Mouse (Mus musculus) CD4-positive, CD25-positive, alpha-beta regulatory T cell, adult 2 months (primary cell): ENCODE results near the gene Abca8b.
"Not testable (repeated sequence)": the region's sequence is repeated elsewhere in the genome, so short reads cannot be mapped to it uniquely, and the experiment has no call there.

Experiments
- DNase-seq: peaks from one replicate; pipeline ENCODE4 v3.0.0-alpha.2; 2012; ENCODE audit warnings: low read depth, low spot score

The Abca8b gene

GRCm38 (mm10) chr11:109995624-109996023 lies at the start of gene Abca8b:
TSS of gene Abca8b (minus strand) at chr11:109995845.
- peak; percentile 2 for DNase-seq

- DNase-seq = no peak
These were observed 42.1 kb upstream of the Abca8b start for GRCm38 (mm10) chr11:110037795-110038194.

GRCm38 (mm10) chr11:110028913-110029695 lies 33.5 kb upstream of the Abca8b start:
- no peak for DNase-seq

- DNase-seq = no peak
These were observed 15.3 kb upstream of the Abca8b start for GRCm38 (mm10) chr11:110010836-110011546.

GRCm38 (mm10) chr11:109995013-109995412 lies 632 bp downstream of the Abca8b start:
- DNase-seq = no peak

GRCm38 (mm10) chr11:109994014-109994413 lies 1.6 kb downstream of the Abca8b start:
- no peak for DNase-seq

- DNase-seq = no peak
These were observed 4.4 kb downstream of the Abca8b start for GRCm38 (mm10) chr11:109991270-109991669.

DNA sequence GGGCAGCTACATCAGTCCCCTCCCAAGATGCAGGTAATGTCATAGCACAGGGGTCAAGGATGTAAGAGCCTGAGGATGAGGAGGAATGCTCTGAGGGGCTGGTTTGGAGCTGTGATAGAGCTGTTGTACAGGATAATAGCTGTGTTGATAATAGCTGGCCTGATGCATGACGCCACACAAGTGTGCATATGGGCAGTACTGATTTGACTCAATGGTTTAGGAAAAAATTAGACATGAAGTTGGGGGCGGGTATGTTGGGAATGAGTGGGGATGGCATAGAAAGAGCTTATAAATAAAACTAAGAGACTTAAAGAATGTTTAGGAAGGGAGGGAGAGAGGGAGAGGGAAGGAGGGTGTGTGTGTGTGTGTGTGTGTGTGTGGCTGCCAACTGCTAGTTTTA lies 5.4 kb downstream of the Abca8b start:
- DNase-seq = no peak

GRCm38 (mm10) chr11:109988164-109988563 lies 7.5 kb downstream of the Abca8b start:
- no peak for DNase-seq

DNA sequence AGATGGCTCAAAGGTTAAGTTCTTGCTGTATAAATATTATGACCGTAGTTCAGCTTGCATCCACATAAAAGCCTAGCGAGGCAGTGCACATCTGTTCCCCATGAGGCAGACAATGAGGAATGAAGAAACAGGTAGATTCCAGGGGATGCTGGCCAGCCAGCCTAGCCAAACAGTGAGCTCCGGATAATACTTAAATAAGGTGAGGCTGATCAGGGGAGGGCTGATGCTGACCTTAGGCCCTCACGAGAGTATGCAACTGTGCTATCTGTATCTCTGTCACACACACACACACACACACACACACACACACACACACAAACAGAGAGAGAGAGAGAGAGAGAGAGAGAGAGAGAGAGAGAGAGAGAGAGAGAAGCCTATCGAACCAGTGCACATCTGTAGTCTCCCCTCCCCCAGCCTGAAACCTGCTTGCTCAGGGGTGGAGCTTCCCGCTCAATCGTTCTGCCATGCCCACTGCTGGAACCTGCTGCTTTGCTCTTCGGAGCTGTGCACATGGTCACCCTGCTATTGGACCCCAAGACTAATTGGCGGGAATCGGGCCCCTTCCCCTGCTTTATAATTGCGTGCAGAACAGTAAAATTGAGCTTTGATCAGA lies 8.1 kb downstream of the Abca8b start:
- not testable (repeated sequence) for DNase-seq

DNA sequence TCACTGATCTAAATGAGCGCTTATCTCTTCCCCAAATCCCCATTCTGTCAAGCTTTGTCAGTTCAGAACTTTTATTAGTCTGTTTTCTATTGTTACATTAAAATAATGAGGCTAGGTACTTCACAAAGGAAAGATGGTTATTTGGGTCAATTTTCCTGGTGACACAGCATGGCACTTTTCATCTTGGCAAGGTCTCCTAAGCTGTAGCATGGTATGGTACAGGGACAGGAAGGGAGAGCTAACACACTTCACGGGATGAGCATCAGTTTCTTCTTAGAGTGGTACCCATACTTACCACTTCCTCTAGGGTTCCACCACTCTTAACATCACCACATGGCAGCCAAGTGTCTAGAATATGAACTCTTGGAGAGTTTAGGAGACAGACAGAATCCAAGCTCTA lies 13.8 kb downstream of the Abca8b start:
- DNase-seq = no peak

DNA sequence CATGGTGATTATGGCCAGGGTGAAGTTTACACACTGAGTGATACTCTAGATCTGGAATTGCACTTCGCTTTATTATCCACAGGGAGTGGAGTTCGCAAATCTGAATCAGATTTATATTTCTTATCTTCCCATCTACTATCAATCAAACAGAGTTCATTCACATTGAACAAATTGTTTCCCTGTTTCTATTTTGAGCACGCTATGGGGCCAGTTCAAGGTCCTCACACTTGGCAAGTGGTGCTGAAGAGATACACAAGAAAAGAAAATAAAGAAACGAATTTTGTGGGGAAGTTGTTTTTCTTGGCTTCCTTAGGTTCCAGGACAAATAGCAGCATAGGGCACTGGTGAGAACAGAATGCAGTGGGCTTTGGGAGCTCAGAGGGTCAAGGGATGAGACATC lies 25.1 kb downstream of the Abca8b start:
- no peak for DNase-seq

GRCm38 (mm10) chr11:109961495-109962492 lies 33.9 kb downstream of the Abca8b start:
- DNase-seq = no peak

DNA sequence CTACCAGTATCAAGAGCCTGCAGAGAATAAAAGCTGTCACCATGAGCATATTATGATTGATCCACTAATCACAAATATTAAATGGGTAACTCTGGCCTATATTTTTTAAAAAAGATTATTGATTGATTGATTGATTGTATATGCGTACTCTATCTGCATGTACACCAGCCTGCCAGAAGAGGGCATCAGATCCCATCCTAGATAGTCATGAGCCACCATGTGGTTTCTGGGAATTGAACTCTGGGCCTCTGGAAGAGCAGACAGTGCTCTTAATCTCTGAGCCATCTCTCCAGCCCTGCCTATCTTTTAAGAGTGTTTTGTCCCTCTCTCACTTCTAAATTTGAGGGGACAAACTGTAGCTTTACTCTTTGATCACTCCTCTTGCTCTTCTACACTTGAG lies 40.5 kb downstream of the Abca8b start:
- no peak for DNase-seq

DNA sequence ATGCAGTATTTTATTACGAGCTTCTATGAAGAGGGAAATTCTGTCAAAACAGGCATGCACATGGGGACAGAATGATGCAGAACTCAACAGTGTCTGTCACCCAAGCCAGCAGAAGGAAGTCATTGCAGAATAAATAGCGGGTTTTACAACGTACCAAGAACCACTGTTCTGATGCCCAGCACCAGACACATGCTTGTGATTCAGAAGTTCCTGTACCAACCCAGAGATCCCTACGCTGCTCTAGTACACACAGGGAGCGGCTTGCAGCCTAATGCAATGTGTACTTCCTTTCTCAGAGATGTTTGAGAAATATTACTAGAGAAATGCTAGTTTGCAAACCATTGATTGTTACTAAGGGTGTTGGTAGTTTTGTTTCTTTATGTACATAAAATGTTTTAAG lies 58.7 kb downstream of the Abca8b start:
- DNase-seq = no peak

DNA sequence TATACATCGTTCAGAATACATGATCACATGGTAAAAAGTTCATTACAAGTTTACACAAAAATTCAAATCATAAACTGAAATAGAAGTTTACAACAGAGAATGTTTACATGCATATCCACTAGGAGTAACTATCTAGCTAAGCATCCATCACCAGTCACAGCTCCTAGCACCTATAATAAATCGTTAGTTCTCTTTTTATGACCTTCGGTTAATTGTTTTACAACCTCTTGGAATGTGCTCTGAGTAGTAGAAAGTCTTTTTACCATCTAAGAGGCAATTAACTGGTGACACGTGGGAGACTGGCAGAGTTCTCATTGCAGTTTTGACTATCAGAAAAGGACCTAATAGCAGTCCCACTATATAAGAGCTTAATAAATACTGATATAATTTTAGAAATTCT lies 62.4 kb downstream of the Abca8b start:
- not testable (repeated sequence) for DNase-seq

GRCm38 (mm10) chr11:109928489-109928888 lies 67.2 kb downstream of the Abca8b start:
- no peak for DNase-seq

GRCm38 (mm10) chr11:109926718-109927680 lies 68.6 kb downstream of the Abca8b start:
- DNase-seq = no peak

GRCm38 (mm10) chr11:109922236-109922635 lies 73.4 kb downstream of the Abca8b start:
- no peak for DNase-seq

GRCm38 (mm10) chr11:109919480-109919879 lies 76.2 kb downstream of the Abca8b start:
- no peak for DNase-seq
